14 mouse cellular contexts compared by ENCODE assay signal in the genomic region with DNA sequence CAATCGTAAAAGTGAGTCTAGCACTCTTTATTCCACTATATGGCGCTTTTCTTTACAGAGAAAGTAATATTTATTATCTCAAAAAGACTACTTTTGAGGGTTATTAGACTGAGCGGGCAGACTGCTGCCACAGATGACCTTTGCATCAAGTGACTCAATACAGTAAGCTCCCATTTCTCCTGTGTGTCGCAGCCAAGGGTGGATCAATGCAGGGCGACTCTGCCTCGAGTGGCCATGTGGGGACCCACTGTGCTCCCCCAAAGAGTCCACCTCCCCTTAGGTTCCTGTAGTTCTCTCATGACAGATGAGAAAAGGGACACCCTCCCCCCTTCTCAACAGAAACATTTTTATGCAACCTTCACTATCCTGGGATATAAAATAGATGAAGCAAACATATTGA.
A peak's percentile ranks its signal among the peaks of the same experiment; 100 is the strongest.
DNase-seq lines count a peak whose midpoint lies in the region; ATAC-seq and TF ChIP-seq lines count a peak whose summit lies in the region.
"Had no signal": no experiment of that assay in that cellular context is flagged by ENCODE, and none has a peak within 500 bp of the region (broad histone marks: within the 10 kb centered on the region; RNA-seq: fewer than 3 reads in every experiment).

No protein-coding gene starts in this region.

- H3K4me3 ChIP-seq in forebrain, embryonic 12.5 days (replicated peaks): no peak overlapping the region
- H3K4me3 ChIP-seq in forebrain, embryonic 14.5 days (ENCODE audit: low read depth, low read length): no peak overlapping the region
- no peak overlapping the region for H3K4me3 ChIP-seq in hindbrain, embryonic 16.5 days (ENCODE audit: low read length)
- no peak overlapping the region for H3K4me3 ChIP-seq in hindbrain, embryonic 14.5 days (replicated peaks; ENCODE audit: low read length)
- H3K4me3 ChIP-seq in liver, adult 2 months (ENCODE audit: insufficient read depth, low read depth, low read length): no peak overlapping the region
- H3K4me3 ChIP-seq in liver, embryonic 12.5 days: no peak overlapping the region
- no peak overlapping the region for H3K4me3 ChIP-seq in midbrain, embryonic 15.5 days
- H3K4me3 ChIP-seq in midbrain, embryonic 11.5 days (ENCODE audit: low read depth, low read length): no peak overlapping the region
- H3K4me3 ChIP-seq: embryonic facial prominence, embryonic 10.5 days; embryonic facial prominence, embryonic 12.5 days had no signal

- TF ChIP-seq CTCF in liver, adult 2 months (IDR thresholded peaks at IDR 0.05; ENCODE audit: low read depth, low read length): no peak

- no peak overlapping the region for H3K9ac ChIP-seq in forebrain, embryonic 12.5 days
- no peak overlapping the region for H3K9ac ChIP-seq in forebrain, embryonic 14.5 days (ENCODE audit: low read length)
- H3K9ac ChIP-seq in hindbrain, embryonic 16.5 days (ENCODE audit: low read depth, low read length): no peak overlapping the region
- no peak overlapping the region for H3K9ac ChIP-seq in hindbrain, embryonic 14.5 days
- no peak overlapping the region for H3K9ac ChIP-seq in liver, adult 2 months (ENCODE audit: low read depth, low read length)
- H3K9ac ChIP-seq in liver, embryonic 12.5 days: no peak overlapping the region
- no peak overlapping the region for H3K9ac ChIP-seq in midbrain, embryonic 15.5 days
- no peak overlapping the region for H3K9ac ChIP-seq in midbrain, embryonic 11.5 days (ENCODE audit: low read length)
- H3K9ac ChIP-seq: embryonic facial prominence, embryonic 12.5 days; forebrain, postnatal 0 days had no signal

- no peaks in the 10 kb centered on the region for H3K79me2 ChIP-seq in liver, adult 2 months (ENCODE audit: control insufficient read depth, insufficient read depth, low read length)

- no peak overlapping the region for H3K27ac ChIP-seq in forebrain, embryonic 12.5 days
- no peak overlapping the region for H3K27ac ChIP-seq in forebrain, embryonic 14.5 days (ENCODE audit: low read depth, low read length)
- H3K27ac ChIP-seq in hindbrain, embryonic 16.5 days (ENCODE audit: low read depth, low read length): no peak overlapping the region
- H3K27ac ChIP-seq in hindbrain, embryonic 14.5 days: no peak overlapping the region
- peak overlapping the region; percentile 52 for H3K27ac ChIP-seq in liver, adult 2 months (replicated peaks; ENCODE audit: insufficient read depth, low read depth, low read length)
- no peak overlapping the region for H3K27ac ChIP-seq in liver, embryonic 12.5 days
- H3K27ac ChIP-seq in midbrain, embryonic 15.5 days: no peak overlapping the region
- no peak overlapping the region for H3K27ac ChIP-seq in midbrain, embryonic 11.5 days (ENCODE audit: low read depth, low read length)
- H3K27ac ChIP-seq: embryonic facial prominence, embryonic 10.5 days; embryonic facial prominence, embryonic 12.5 days had no signal

- no peaks in the 10 kb centered on the region for H3K36me3 ChIP-seq in forebrain, embryonic 12.5 days (replicated peaks)
- no peaks in the 10 kb centered on the region for H3K36me3 ChIP-seq in forebrain, embryonic 14.5 days (ENCODE audit: control insufficient read depth, insufficient read depth, low read length)
- H3K36me3 ChIP-seq in hindbrain, embryonic 16.5 days (ENCODE audit: control insufficient read depth, insufficient read depth, low read length): no peaks in the 10 kb centered on the region
- H3K36me3 ChIP-seq in hindbrain, embryonic 14.5 days (replicated peaks; ENCODE audit: control insufficient read depth, insufficient read depth): no peaks in the 10 kb centered on the region
- no peaks in the 10 kb centered on the region for H3K36me3 ChIP-seq in liver, adult 2 months (ENCODE audit: control insufficient read depth, insufficient read depth, low read length)
- H3K36me3 ChIP-seq in liver, embryonic 12.5 days: no peaks in the 10 kb centered on the region
- no peaks in the 10 kb centered on the region for H3K36me3 ChIP-seq in midbrain, embryonic 15.5 days (replicated peaks)
- no peaks in the 10 kb centered on the region for H3K36me3 ChIP-seq in midbrain, embryonic 11.5 days (ENCODE audit: control insufficient read depth, insufficient read depth, low read length)
- H3K36me3 ChIP-seq: embryonic facial prominence, embryonic 10.5 days; embryonic facial prominence, embryonic 12.5 days; G1E had no signal

- H3K9me3 ChIP-seq in forebrain, embryonic 12.5 days: no peaks in the 10 kb centered on the region
- no peaks in the 10 kb centered on the region for H3K9me3 ChIP-seq in forebrain, embryonic 14.5 days (replicated peaks; ENCODE audit: control insufficient read depth, low read length)
- H3K9me3 ChIP-seq in hindbrain, embryonic 16.5 days (ENCODE audit: control insufficient read depth, low read length): no peaks in the 10 kb centered on the region
- H3K9me3 ChIP-seq in hindbrain, embryonic 14.5 days (ENCODE audit: control insufficient read depth, low read length): no peaks in the 10 kb centered on the region
- H3K9me3 ChIP-seq in liver, embryonic 12.5 days (replicated peaks): no peaks in the 10 kb centered on the region
- no peaks in the 10 kb centered on the region for H3K9me3 ChIP-seq in midbrain, embryonic 15.5 days
- no peaks in the 10 kb centered on the region for H3K9me3 ChIP-seq in midbrain, embryonic 11.5 days (ENCODE audit: control insufficient read depth, low read length)
- H3K9me3 ChIP-seq: embryonic facial prominence, embryonic 10.5 days; embryonic facial prominence, embryonic 12.5 days; G1E had no signal

- WGBS in forebrain, embryonic 12.5 days: 92% methylated on average over 6 of the region's 6 CpGs
- 95% methylated on average over 6 of the region's 6 CpGs for WGBS in forebrain, embryonic 14.5 days
- 95% methylated on average over 6 of the region's 6 CpGs for WGBS in hindbrain, embryonic 16.5 days
- WGBS in hindbrain, embryonic 14.5 days: 94% methylated on average over 6 of the region's 6 CpGs
- 56% methylated on average over 6 of the region's 6 CpGs for WGBS in liver, adult 2 months
- 81% methylated on average over 6 of the region's 6 CpGs for WGBS in liver, embryonic 12.5 days (ENCODE audit: insufficient replicate concordance)
- 95% methylated on average over 6 of the region's 6 CpGs for WGBS in midbrain, embryonic 15.5 days
- 92% methylated on average over 6 of the region's 6 CpGs for WGBS in midbrain, embryonic 11.5 days

- H3K4me2 ChIP-seq in forebrain, embryonic 12.5 days: no peak overlapping the region
- H3K4me2 ChIP-seq in forebrain, embryonic 14.5 days (ENCODE audit: low read length): no peak overlapping the region
- H3K4me2 ChIP-seq in hindbrain, embryonic 16.5 days (ENCODE audit: low read length): no peak overlapping the region
- no peak overlapping the region for H3K4me2 ChIP-seq in hindbrain, embryonic 14.5 days (replicated peaks)
- no peak overlapping the region for H3K4me2 ChIP-seq in liver, embryonic 12.5 days
- no peak overlapping the region for H3K4me2 ChIP-seq in midbrain, embryonic 15.5 days
- H3K4me2 ChIP-seq in midbrain, embryonic 11.5 days: no peak overlapping the region
- H3K4me2 ChIP-seq: embryonic facial prominence, embryonic 12.5 days had no signal

- 0 out of 2 replicates have a peak, but pooled peaks have one; percentile 33 for ATAC-seq in forebrain, embryonic 12.5 days (ENCODE audit: low FRiP score)
- no peak for ATAC-seq in forebrain, embryonic 14.5 days
- ATAC-seq in hindbrain, embryonic 16.5 days: peak; percentile 15; the same call in 1 of the 2 replicates
- ATAC-seq in hindbrain, embryonic 14.5 days (ENCODE audit: low FRiP score): no peak
- no peak for ATAC-seq in liver, embryonic 12.5 days
- ATAC-seq in midbrain, embryonic 15.5 days (replicated peaks): 0 out of 2 replicates have a peak, but pooled peaks have one; percentile 46
- no peak for ATAC-seq in midbrain, embryonic 11.5 days (ENCODE audit: low FRiP score)
- ATAC-seq: Patski had no signal

- DNase-seq in forebrain, embryonic 14.5 days (ENCODE audit: low spot score): no peak
- no peak for DNase-seq in hindbrain, embryonic 14.5 days (ENCODE audit: low spot score)
- peak; percentile 66 for DNase-seq in liver, adult 2 months (ENCODE audit: extremely low read depth, low read depth, low spot score)
- no peak for DNase-seq in midbrain, embryonic 11.5 days (ENCODE audit: low spot score, missing footprints)

- H3K27me3 ChIP-seq in forebrain, embryonic 12.5 days: no peaks in the 10 kb centered on the region
- H3K27me3 ChIP-seq in forebrain, embryonic 14.5 days (replicated peaks; ENCODE audit: control insufficient read depth, insufficient read depth, low read length): no peaks in the 10 kb centered on the region
- no peaks in the 10 kb centered on the region for H3K27me3 ChIP-seq in hindbrain, embryonic 16.5 days (replicated peaks; ENCODE audit: control insufficient read depth, insufficient read depth, low read length)
- no peaks in the 10 kb centered on the region for H3K27me3 ChIP-seq in hindbrain, embryonic 14.5 days (ENCODE audit: control insufficient read depth, insufficient read depth, low read length)
- H3K27me3 ChIP-seq in liver, adult 2 months (ENCODE audit: control insufficient read depth, insufficient read depth, low read length): no peaks in the 10 kb centered on the region
- no peaks in the 10 kb centered on the region for H3K27me3 ChIP-seq in liver, embryonic 12.5 days (replicated peaks)
- 0 out of 2 replicates have a peak, but pooled peaks cover 3% of the 10 kb centered on the region for H3K27me3 ChIP-seq in midbrain, embryonic 15.5 days (replicated peaks)
- no peaks in the 10 kb centered on the region for H3K27me3 ChIP-seq in midbrain, embryonic 11.5 days (ENCODE audit: control insufficient read depth, insufficient read depth, low read length)
- H3K27me3 ChIP-seq: CH12.LX; embryonic facial prominence, embryonic 12.5 days; Patski had no signal

- H3K4me1 ChIP-seq in forebrain, embryonic 12.5 days: no peaks in the 10 kb centered on the region; the same call in 1 of the 2 replicates
- no peaks in the 10 kb centered on the region for H3K4me1 ChIP-seq in forebrain, embryonic 14.5 days (ENCODE audit: control insufficient read depth, insufficient read depth, low read length)
- H3K4me1 ChIP-seq in hindbrain, embryonic 16.5 days (ENCODE audit: control insufficient read depth, insufficient read depth, low read depth, low read length): no peaks in the 10 kb centered on the region
- H3K4me1 ChIP-seq in hindbrain, embryonic 14.5 days (replicated peaks; ENCODE audit: control insufficient read depth, insufficient read depth, low read length): no peaks in the 10 kb centered on the region
- peaks cover 7% of the 10 kb centered on the region for H3K4me1 ChIP-seq in liver, adult 2 months (ENCODE audit: control insufficient read depth, insufficient read depth, low read length)
- H3K4me1 ChIP-seq in liver, embryonic 12.5 days: no peaks in the 10 kb centered on the region
- H3K4me1 ChIP-seq in midbrain, embryonic 15.5 days: peaks cover 4% of the 10 kb centered on the region; the same call in 1 of the 2 replicates
- H3K4me1 ChIP-seq in midbrain, embryonic 11.5 days (ENCODE audit: control insufficient read depth, insufficient read depth, low read length): no peaks in the 10 kb centered on the region
- H3K4me1 ChIP-seq: embryonic facial prominence, embryonic 10.5 days; embryonic facial prominence, embryonic 12.5 days had no signal

- TF ChIP-seq POLR2A in liver, adult 2 months (IDR thresholded peaks at IDR 0.05; ENCODE audit: extremely low read depth, insufficient read depth, low read length): no peak

Comparison
In these comparisons a context has a peak if more than half of its experiments do, and no peak if none do; other contexts are left out.
1. ATAC-seq: peak in forebrain, embryonic 12.5 days (single experiment), hindbrain, embryonic 16.5 days (single experiment) and midbrain, embryonic 15.5 days (single experiment); none in forebrain, embryonic 14.5 days (single experiment), hindbrain, embryonic 14.5 days (single experiment), liver, embryonic 12.5 days (single experiment) and midbrain, embryonic 11.5 days (single experiment).